Mouse (Mus musculus): ENCODE results near the gene Oit1. TPM values are rescaled to one million over a fixed set of nuclear protein-coding genes. Genes with fewer than 3 reads are reported as not detected.
A peak's percentile ranks its signal among the peaks of the same experiment; 100 is the strongest.

Oit1 gene
- polyA plus RNA-seq, 1 experiment from 2014 or later = not detected

DNA sequence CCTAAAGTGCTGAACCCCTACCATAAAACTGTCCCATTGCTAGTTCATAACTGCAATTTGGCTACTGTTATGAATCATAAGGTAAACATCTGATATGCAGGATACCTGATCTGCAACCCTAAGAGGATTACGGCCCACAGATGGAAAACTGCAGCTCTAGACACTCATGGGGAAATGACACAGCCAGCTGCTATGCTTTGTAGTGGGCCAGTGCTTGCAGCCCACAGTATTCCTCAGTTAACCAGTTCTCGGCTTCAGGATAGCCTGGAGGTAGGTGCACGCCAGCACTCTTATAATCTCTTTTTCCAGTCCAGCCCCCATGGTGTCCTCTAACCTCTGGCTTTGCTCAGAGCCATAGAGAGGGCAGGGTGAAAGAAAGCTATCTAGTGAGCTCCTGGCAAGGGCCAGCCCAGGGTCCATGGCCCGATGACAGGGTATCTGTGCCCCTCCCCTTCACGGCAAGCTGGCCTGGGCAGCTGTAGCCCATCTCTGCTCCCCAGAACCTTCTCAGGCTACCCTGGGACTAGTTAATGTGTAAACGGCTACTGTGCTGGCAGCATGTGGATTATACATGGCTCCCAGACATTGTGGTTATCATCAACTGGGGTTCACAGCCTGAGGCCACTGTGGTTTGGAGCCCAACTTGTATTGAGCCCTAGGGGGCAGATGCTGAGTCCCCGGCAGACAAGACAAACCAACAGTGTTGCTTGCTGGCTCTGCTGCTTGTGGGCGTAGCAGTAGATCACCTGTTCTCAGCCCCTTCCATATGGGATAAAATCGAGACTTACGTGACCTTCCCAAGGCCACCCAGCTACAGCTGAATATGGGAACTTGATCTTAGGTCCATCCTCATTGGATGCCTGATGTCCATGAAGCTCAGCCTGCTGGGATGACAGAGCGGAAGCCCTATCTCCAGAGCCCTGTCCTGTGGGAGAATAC lies 46.0 kb downstream of the Oit1 start:
- no peak overlapping the region for H3K27ac ChIP-seq (replicated peaks)
- 80% methylated on average over 11 of the region's 11 CpGs for WGBS

DNA sequence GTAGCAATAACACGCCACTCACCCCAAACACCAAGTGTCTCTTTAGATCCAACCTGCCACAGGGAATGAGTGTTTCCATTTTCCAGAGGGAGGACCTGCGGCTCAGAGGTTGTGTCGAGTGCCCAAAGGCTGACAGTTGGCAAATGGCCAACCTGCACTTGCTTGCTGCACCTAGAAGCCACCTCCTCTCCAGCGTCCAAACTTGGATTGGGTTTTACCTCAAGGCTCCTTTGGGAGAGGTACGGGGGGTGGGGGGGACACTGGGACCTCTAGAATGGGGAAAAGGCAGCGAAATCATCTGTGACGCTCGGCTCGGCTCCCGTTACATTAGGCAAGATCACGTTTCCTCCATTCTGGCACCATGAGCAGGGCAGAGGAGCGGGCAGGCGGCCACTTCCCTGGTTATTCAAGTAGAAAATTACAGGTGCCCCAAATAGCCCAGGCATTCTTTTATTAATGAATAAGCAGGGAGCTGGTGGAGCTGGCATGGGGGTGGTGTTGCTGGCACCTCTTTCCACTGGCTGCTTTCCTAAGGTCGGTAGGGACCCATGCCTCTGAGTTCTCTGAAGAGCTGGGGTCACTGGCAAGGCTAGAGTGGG lies 47.1 kb downstream of the Oit1 start:
- 90% methylated on average over 14 of the region's 14 CpGs for WGBS
- Histone ChIP-seq H3K4me3 (no peak overlapping the region), H3K36me3 (no peaks in the 10 kb centered on the region), H3K4me2 (replicated peaks) (no peak overlapping the region), H3K27me3 (0 out of 2 replicates have a peak, but pooled peaks cover 4% of the 10 kb centered on the region), H3K9me3 (no peaks in the 10 kb centered on the region), H3K27ac (replicated peaks) (no peak overlapping the region), H3K4me1 (peaks cover 13% of the 10 kb centered on the region; the same call in 1 of the 2 replicates), H3K9ac (replicated peaks) (no peak overlapping the region)
- ATAC-seq (ENCODE audit: low FRiP score, low read depth) = no peak

More for the DNA sequence above, 46.0 kb downstream of the Oit1 start:
- 0 out of 2 replicates have a peak, but pooled peaks cover 4% of the 10 kb centered on the region for H3K27me3 ChIP-seq
- no peak for ATAC-seq (ENCODE audit: low FRiP score, low read depth)
- no peaks in the 10 kb centered on the region for H3K9me3 ChIP-seq
- no peak overlapping the region for H3K4me2 ChIP-seq (replicated peaks)
- no peak overlapping the region for H3K4me3 ChIP-seq
- peaks cover 9% of the 10 kb centered on the region; the same call in 1 of the 2 replicates for H3K4me1 ChIP-seq
- H3K9ac ChIP-seq (replicated peaks) = no peak overlapping the region
- no peaks in the 10 kb centered on the region for H3K36me3 ChIP-seq

DNA sequence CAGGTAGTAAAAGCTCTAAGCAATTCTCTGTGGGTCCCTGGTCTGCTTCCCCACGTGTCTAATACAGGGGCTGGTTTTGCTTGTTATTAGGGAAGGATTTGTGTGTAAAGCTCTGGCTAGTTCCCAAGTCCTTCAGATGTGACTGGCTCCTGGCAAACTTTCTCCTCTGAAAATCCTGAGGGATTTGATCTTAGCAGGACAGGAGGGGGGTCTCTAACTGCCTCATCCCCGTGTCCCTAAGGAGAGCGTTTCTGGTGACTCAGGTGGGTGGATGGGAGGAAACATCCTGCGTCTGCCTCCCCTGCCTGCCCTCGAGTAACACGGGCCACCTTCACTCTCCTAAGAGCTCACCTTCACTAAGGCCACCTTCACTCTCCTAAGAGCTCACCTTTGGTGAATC lies 48.2 kb downstream of the Oit1 start:
- WGBS = 76% methylated on average over 6 of the region's 6 CpGs
- ATAC-seq (ENCODE audit: low FRiP score, low read depth) = no peak
- H3K4me3 ChIP-seq = no peak overlapping the region

DNA sequence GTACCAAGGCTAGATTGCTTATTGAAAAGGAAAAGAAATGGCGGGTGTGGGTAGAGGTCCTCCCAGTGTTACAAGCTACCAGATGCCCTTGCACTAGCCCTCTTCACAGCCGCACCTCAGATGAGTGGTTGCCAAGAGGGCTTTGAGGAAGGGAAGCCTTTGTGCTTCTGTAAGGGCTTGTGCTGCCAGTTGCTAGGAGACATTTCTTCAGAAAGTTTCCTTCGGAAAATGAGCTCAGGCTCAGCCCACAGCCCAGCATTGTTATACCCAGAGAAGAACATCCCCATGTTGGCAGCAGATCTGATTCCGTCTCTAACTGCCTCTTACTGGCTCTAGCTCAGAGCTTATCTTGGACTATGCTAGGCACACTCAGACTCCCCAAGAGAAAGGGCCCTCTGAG lies 49.0 kb downstream of the Oit1 start:
- H3K36me3 ChIP-seq = no peaks in the 10 kb centered on the region
- H3K27ac ChIP-seq (replicated peaks) = 0 out of 2 replicates have a peak overlapping the region, but pooled peaks have one; percentile 12
- H3K4me2 ChIP-seq (replicated peaks) = no peak overlapping the region
- no peak overlapping the region for H3K4me3 ChIP-seq
- 30% methylated on average over 4 of the region's 4 CpGs for WGBS
- no peaks in the 10 kb centered on the region for H3K9me3 ChIP-seq
- no peak overlapping the region for H3K9ac ChIP-seq (replicated peaks)
- H3K4me1 ChIP-seq = peaks cover 13% of the 10 kb centered on the region; the same call in 1 of the 2 replicates
- 0 out of 2 replicates have a peak, but pooled peaks cover 4% of the 10 kb centered on the region for H3K27me3 ChIP-seq
- peak; percentile 70; the same call in 1 of the 2 replicates for ATAC-seq (ENCODE audit: low FRiP score, low read depth)

More for the DNA sequence above, 48.2 kb downstream of the Oit1 start:
- Histone ChIP-seq H3K27me3 (0 out of 2 replicates have a peak, but pooled peaks cover 4% of the 10 kb centered on the region), H3K36me3 (no peaks in the 10 kb centered on the region), H3K27ac (replicated peaks) (no peak overlapping the region), H3K4me1 (peaks cover 13% of the 10 kb centered on the region; the same call in 1 of the 2 replicates), H3K4me2 (replicated peaks) (no peak overlapping the region), H3K9ac (replicated peaks) (no peak overlapping the region), H3K9me3 (no peaks in the 10 kb centered on the region)

DNA sequence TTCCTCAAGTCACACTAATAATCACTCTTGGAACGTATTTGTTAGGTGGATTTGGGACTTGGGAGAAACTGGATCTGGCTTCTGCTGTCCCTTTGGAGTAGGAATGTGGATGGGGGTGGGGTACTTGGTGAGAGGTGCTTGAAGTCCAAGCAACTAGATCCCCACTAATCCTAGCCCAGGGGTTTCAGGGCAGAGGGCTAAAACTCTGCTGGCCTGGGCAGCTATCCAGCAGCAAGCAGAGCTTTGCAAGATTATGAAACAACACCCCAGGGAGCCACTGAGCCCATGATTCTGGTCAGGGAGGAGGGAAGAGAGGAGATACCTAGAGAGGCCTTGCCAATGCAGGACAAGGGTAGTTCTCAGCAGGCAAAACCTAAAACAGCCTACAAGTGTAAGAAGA lies 51.2 kb downstream of the Oit1 start:
- H3K4me1 ChIP-seq = peaks cover 13% of the 10 kb centered on the region; the same call in 1 of the 2 replicates
- no peaks in the 10 kb centered on the region for H3K36me3 ChIP-seq
- WGBS = 34% methylated on average over 1 of the region's 1 CpGs
- H3K9me3 ChIP-seq = no peaks in the 10 kb centered on the region
- H3K4me2 ChIP-seq (replicated peaks) = no peak overlapping the region
- no peak for ATAC-seq (ENCODE audit: low FRiP score, low read depth)
- H3K9ac ChIP-seq (replicated peaks) = no peak overlapping the region
- H3K4me3 ChIP-seq = no peak overlapping the region
- no peak overlapping the region for H3K27ac ChIP-seq (replicated peaks)
- 0 out of 2 replicates have a peak, but pooled peaks cover 4% of the 10 kb centered on the region for H3K27me3 ChIP-seq

DNA sequence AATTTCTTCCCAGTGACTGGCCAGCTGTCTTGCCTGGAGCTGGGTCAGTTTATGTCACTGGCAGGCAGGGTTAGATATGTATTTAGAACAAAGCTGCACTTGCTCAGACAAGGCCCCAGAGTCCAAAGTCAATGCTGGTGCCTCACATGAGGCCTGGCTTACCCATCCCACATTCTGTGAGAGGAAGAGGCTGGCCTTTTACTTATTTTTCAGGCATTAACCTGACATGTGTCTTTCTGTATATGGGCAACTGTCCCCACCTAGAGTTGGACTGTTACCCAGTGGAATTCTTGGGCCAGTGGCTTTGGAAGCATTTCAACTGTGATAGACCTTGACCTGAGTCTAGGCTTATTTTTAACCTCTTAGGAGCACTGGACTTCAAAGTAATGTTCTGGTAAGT lies 51.6 kb downstream of the Oit1 start:
- Histone ChIP-seq H3K4me2 (replicated peaks) (no peak overlapping the region), H3K9me3 (no peaks in the 10 kb centered on the region), H3K4me1 (peaks cover 13% of the 10 kb centered on the region; the same call in 1 of the 2 replicates), H3K27me3 (0 out of 2 replicates have a peak, but pooled peaks cover 4% of the 10 kb centered on the region), H3K27ac (replicated peaks) (no peak overlapping the region), H3K36me3 (no peaks in the 10 kb centered on the region), H3K9ac (replicated peaks) (no peak overlapping the region), H3K4me3 (no peak overlapping the region)
- ATAC-seq (ENCODE audit: low FRiP score, low read depth) = no peak

DNA sequence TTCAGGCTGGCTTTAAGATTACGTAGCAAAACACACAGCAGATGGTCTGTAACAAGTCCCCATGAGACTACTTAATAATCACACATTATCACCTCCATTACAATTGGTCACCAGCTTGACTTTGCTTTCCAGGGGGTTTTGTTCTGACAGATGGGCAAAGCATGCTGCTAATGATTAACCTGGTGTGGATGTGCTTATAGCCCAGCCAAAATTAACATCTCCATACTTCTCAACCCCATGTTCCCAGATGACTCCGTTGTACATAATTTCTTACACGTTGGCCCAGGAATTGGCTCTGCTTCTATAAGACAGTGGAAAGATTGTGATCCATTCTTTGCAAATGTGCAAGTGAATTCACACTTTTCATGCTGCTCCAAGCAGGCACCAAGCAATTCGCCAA lies 52.8 kb downstream of the Oit1 start:
- H3K9me3 ChIP-seq = no peaks in the 10 kb centered on the region
- 0 out of 2 replicates have a peak, but pooled peaks cover 6% of the 10 kb centered on the region for H3K27me3 ChIP-seq
- no peaks in the 10 kb centered on the region for H3K36me3 ChIP-seq
- no peak overlapping the region for H3K4me3 ChIP-seq
- peaks cover 13% of the 10 kb centered on the region; the same call in 1 of the 2 replicates for H3K4me1 ChIP-seq
- no peak overlapping the region for H3K9ac ChIP-seq (replicated peaks)
- no peak for ATAC-seq (ENCODE audit: low FRiP score, low read depth)
- 71% methylated on average over 4 of the region's 4 CpGs for WGBS
- no peak overlapping the region for H3K4me2 ChIP-seq (replicated peaks)
- H3K27ac ChIP-seq (replicated peaks) = no peak overlapping the region

DNA sequence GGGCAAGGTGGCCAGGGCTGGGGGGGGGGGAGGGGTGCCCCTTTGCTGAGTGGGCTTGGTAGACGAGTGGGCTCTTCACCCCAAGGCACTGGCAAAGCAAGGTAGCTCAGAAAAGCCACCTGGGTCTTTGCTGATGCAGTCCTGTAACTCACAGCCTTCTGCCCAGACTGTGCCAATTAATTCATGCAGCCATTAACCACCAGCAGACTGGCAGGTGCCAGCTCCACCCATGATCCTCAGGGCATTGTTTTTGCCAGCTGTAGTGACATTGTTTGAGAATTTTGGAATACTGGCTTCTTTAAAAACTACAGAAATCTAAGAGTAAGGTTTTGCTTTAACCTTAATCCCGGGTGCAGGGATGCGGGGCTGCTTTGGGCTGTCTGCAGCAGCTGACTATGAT lies 58.0 kb downstream of the Oit1 start:
- no peak overlapping the region for H3K4me3 ChIP-seq
- H3K9me3 ChIP-seq = no peaks in the 10 kb centered on the region
- no peaks in the 10 kb centered on the region for H3K36me3 ChIP-seq
- H3K4me1 ChIP-seq = peaks cover 15% of the 10 kb centered on the region
- WGBS = 71% methylated on average over 3 of the region's 3 CpGs
- H3K4me2 ChIP-seq (replicated peaks) = no peak overlapping the region
- ATAC-seq (ENCODE audit: low FRiP score, low read depth) = no peak
- H3K9ac ChIP-seq (replicated peaks) = no peak overlapping the region
- peaks cover 37% of the 10 kb centered on the region for H3K27me3 ChIP-seq
- H3K27ac ChIP-seq (replicated peaks) = no peak overlapping the region

DNA sequence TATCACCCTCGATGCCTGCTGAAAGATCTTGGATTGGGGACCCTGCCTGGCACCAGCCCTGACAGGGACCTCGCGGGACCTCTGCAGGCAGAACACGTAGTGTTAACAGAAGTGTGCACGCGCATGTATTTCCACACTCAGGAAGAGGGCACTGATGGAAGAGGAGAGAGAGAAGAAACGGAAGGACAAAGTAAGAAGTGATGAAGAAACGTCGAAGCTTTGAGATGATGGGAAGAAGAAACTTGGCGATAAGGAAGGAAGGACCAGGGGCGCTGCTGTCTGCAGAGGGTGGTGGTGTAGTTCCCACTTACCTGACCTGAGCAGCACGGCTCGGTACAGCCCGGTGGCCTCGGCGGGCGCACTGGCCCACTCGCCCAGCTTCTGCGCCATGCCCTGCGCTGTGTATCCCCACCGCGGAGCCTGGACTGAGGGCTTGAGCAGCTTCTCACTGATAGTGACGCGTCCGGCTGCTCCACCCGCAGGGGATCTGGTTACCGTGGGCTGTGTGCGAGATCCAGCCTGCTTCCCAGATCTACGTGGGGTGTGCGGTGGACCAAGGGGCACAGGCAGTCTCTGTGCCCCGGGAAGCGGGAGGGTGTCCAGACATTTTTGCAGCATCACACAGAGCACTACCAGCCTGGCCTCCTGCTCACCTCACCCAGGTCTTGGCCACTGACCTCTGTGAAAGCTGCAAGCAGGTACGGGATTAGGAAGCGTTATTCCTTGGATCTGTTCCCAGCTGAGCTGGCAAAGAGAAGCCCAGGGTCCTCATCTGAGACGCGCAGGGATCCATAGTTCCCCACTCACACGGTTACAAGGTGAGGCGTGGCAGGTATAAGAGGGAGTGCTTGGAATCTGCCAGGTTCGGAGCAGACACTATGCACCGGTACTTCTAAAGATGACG lies 61.1 kb downstream of the Oit1 start, which contains the start of gene Fam107a:
Gene Fam107a, minus strand, starts transcription at position 830 of the 904 bp plus-strand sequence.
- peaks cover 53% of the 10 kb centered on the region for H3K27me3 ChIP-seq
- H3K4me2 ChIP-seq (replicated peaks) = peak within 1 kb of the TSS; percentile 50
- H3K4me3 ChIP-seq = peak within 1 kb of the TSS; percentile 33
- H3K9me3 ChIP-seq = no peaks in the 10 kb centered on the region
- WGBS = 13% methylated on average over 41 of the region's 41 CpGs
- H3K36me3 ChIP-seq = no peaks in the 10 kb centered on the region
- H3K9ac ChIP-seq (replicated peaks) = no peak within 1 kb of the TSS; the same call in 1 of the 2 replicates
- H3K4me1 ChIP-seq = peaks cover 15% of the 10 kb centered on the region
- ATAC-seq (ENCODE audit: low FRiP score, low read depth) = peak; percentile 73
- H3K27ac ChIP-seq (replicated peaks) = no peak within 1 kb of the TSS

DNA sequence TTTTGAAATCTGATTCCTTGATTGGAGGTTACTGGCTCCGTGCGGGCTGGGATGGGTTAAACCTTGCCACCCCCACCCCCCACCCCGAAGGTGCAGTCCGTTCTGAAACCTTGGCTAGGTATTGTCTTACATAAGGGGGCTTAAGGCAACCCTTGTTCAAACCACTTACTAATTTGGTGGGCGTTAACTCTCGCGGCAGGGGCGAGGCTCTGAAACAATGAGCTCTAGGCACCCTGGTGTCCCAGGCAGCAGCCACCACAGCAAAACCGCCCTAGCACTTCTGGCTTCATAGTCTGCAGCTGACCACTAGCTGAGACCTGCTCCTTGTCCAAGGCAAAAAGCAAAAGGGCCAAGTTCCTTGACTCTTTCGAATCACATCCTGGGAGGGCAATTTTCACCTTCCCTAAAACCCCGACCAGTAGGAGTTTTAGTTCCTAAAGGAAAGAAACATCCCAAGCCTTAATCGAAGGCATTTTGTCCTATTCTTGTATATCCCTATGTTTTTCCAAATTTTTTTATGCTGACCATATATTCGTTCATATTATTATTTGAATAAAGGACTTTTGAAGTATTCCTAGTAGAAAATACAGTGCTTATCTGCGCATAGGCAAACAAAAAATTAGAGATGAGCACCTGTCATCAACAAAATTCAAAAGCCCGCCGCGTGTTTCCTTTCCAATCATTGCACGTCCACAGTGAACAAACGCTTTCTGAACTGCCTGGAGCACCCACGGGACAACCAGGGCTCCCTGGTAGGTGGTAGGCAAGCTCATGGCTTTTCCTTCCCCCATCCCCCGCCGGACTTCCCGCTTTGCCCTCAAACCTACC lies 62.0 kb downstream of the Oit1 start:
- H3K27me3 ChIP-seq = peaks cover 51% of the 10 kb centered on the region
- WGBS = under 1% methylated on average over 23 of the region's 23 CpGs
- ATAC-seq (ENCODE audit: low FRiP score, low read depth) = peak; percentile 31; the same call in 1 of the 2 replicates

More for the DNA sequence above, 62.0 kb downstream of the Oit1 start:
- no peak overlapping the region for H3K27ac ChIP-seq (replicated peaks)
- peak overlapping the region; percentile 33 for H3K4me3 ChIP-seq
- no peaks in the 10 kb centered on the region for H3K36me3 ChIP-seq
- peaks cover 15% of the 10 kb centered on the region for H3K4me1 ChIP-seq
- H3K4me2 ChIP-seq (replicated peaks) = peak overlapping the region; percentile 50
- H3K9ac ChIP-seq (replicated peaks) = no peak overlapping the region; the same call in 1 of the 2 replicates
- no peaks in the 10 kb centered on the region for H3K9me3 ChIP-seq

Data from midbrain, embryonic 12.5 days (tissue).